Mouse (Mus musculus): ENCODE results near the gene Ppp5c. TPM values are rescaled to one million over a fixed set of nuclear protein-coding genes. Genes with fewer than 3 reads are reported as not detected.

Gene Ppp5c
- polyA plus RNA-seq, 1 experiment, result 80.7 TPM

GRCm38 (mm10) chr7:17023701-17024100 is 4.0 kb downstream of the Ppp5c start:
- Histone ChIP-seq H3K36me3 (ENCODE audit: control insufficient read depth, insufficient read depth, low read length) (no peaks in the 10 kb centered on the region; the same call in 1 of the 2 replicates), H3K27ac (ENCODE audit: control insufficient read depth, insufficient read depth, low read depth, low read length) (no peak overlapping the region), H3K4me1 (ENCODE audit: control insufficient read depth, insufficient read depth, low read length) (peaks cover 18% of the 10 kb centered on the region), H3K27me3 (ENCODE audit: control insufficient read depth, insufficient read depth, low read length) (no peaks in the 10 kb centered on the region), H3K4me3 (ENCODE audit: control insufficient read depth, low read depth, low read length) (no peak overlapping the region)
- no peak for TF ChIP-seq CTCF (IDR thresholded peaks at IDR 0.05; ENCODE audit: control insufficient read depth, insufficient read depth, insufficient replicate concordance, low read depth, low read length)
- no peak for TF ChIP-seq POLR2A (IDR thresholded peaks at IDR 0.05; ENCODE audit: control insufficient read depth, low read depth, low read length)

- H3K36me3 ChIP-seq (ENCODE audit: control insufficient read depth, insufficient read depth, low read length), result no peaks in the 10 kb centered on the region; the same call in 1 of the 2 replicates
- peaks cover 18% of the 10 kb centered on the region for H3K4me1 ChIP-seq (ENCODE audit: control insufficient read depth, insufficient read depth, low read length)
- no peak overlapping the region for H3K4me3 ChIP-seq (ENCODE audit: control insufficient read depth, low read depth, low read length)
- TF ChIP-seq CTCF (IDR thresholded peaks at IDR 0.05; ENCODE audit: control insufficient read depth, insufficient read depth, insufficient replicate concordance, low read depth, low read length) (no peak), POLR2A (IDR thresholded peaks at IDR 0.05; ENCODE audit: control insufficient read depth, low read depth, low read length) (no peak)
- no peaks in the 10 kb centered on the region for H3K27me3 ChIP-seq (ENCODE audit: control insufficient read depth, insufficient read depth, low read length)
- H3K27ac ChIP-seq (ENCODE audit: control insufficient read depth, insufficient read depth, low read depth, low read length), result no peak overlapping the region
Observed at GRCm38 (mm10) chr7:17022176-17022575, 5.5 kb downstream of the Ppp5c start.

- TF ChIP-seq CTCF (IDR thresholded peaks at IDR 0.05; ENCODE audit: control insufficient read depth, insufficient read depth, insufficient replicate concordance, low read depth, low read length), result no peak
- TF ChIP-seq POLR2A (IDR thresholded peaks at IDR 0.05; ENCODE audit: control insufficient read depth, low read depth, low read length), result no peak
- peaks cover 4% of the 10 kb centered on the region for H3K36me3 ChIP-seq (ENCODE audit: control insufficient read depth, insufficient read depth, low read length)
- H3K27ac ChIP-seq (ENCODE audit: control insufficient read depth, insufficient read depth, low read depth, low read length), result no peak overlapping the region
- no peaks in the 10 kb centered on the region for H3K27me3 ChIP-seq (ENCODE audit: control insufficient read depth, insufficient read depth, low read length)
- H3K4me1 ChIP-seq (ENCODE audit: control insufficient read depth, insufficient read depth, low read length), result peaks cover 2% of the 10 kb centered on the region
- no peak overlapping the region for H3K4me3 ChIP-seq (ENCODE audit: control insufficient read depth, low read depth, low read length)
Observed at GRCm38 (mm10) chr7:17019426-17020166, 8.1 kb downstream of the Ppp5c start.

GRCm38 (mm10) chr7:17017921-17018320 is 9.8 kb downstream of the Ppp5c start:
- Histone ChIP-seq H3K27me3 (ENCODE audit: control insufficient read depth, insufficient read depth, low read length) (no peaks in the 10 kb centered on the region), H3K4me3 (ENCODE audit: control insufficient read depth, low read depth, low read length) (no peak overlapping the region), H3K27ac (ENCODE audit: control insufficient read depth, insufficient read depth, low read depth, low read length) (no peak overlapping the region), H3K36me3 (ENCODE audit: control insufficient read depth, insufficient read depth, low read length) (peaks cover 4% of the 10 kb centered on the region), H3K4me1 (ENCODE audit: control insufficient read depth, insufficient read depth, low read length) (no peaks in the 10 kb centered on the region; the same call in 1 of the 2 replicates)
- TF ChIP-seq CTCF (IDR thresholded peaks at IDR 0.05; ENCODE audit: control insufficient read depth, insufficient read depth, insufficient replicate concordance, low read depth, low read length) (no peak), POLR2A (IDR thresholded peaks at IDR 0.05; ENCODE audit: control insufficient read depth, low read depth, low read length) (no peak)

- no peaks in the 10 kb centered on the region; the same call in 1 of the 2 replicates for H3K4me1 ChIP-seq (ENCODE audit: control insufficient read depth, insufficient read depth, low read length)
- peaks cover 4% of the 10 kb centered on the region for H3K36me3 ChIP-seq (ENCODE audit: control insufficient read depth, insufficient read depth, low read length)
- TF ChIP-seq CTCF (IDR thresholded peaks at IDR 0.05; ENCODE audit: control insufficient read depth, insufficient read depth, insufficient replicate concordance, low read depth, low read length) (no peak), POLR2A (IDR thresholded peaks at IDR 0.05; ENCODE audit: control insufficient read depth, low read depth, low read length) (no peak)
- no peak overlapping the region for H3K4me3 ChIP-seq (ENCODE audit: control insufficient read depth, low read depth, low read length)
- H3K27ac ChIP-seq (ENCODE audit: control insufficient read depth, insufficient read depth, low read depth, low read length), result no peak overlapping the region
- H3K27me3 ChIP-seq (ENCODE audit: control insufficient read depth, insufficient read depth, low read length), result no peaks in the 10 kb centered on the region
Observed at GRCm38 (mm10) chr7:17017036-17017435, 10.7 kb downstream of the Ppp5c start.

- H3K27me3 ChIP-seq (ENCODE audit: control insufficient read depth, insufficient read depth, low read length), result no peaks in the 10 kb centered on the region
- no peaks in the 10 kb centered on the region for H3K4me1 ChIP-seq (ENCODE audit: control insufficient read depth, insufficient read depth, low read length)
- peaks cover 4% of the 10 kb centered on the region for H3K36me3 ChIP-seq (ENCODE audit: control insufficient read depth, insufficient read depth, low read length)
- H3K27ac ChIP-seq (ENCODE audit: control insufficient read depth, insufficient read depth, low read depth, low read length), result no peak overlapping the region
- no peak for TF ChIP-seq POLR2A (IDR thresholded peaks at IDR 0.05; ENCODE audit: control insufficient read depth, low read depth, low read length)
- TF ChIP-seq CTCF (IDR thresholded peaks at IDR 0.05; ENCODE audit: control insufficient read depth, insufficient read depth, insufficient replicate concordance, low read depth, low read length), result no peak
- H3K4me3 ChIP-seq (ENCODE audit: control insufficient read depth, low read depth, low read length), result no peak overlapping the region
Observed at GRCm38 (mm10) chr7:17015381-17015780, 12.3 kb downstream of the Ppp5c start.

- Histone ChIP-seq H3K27me3 (ENCODE audit: control insufficient read depth, insufficient read depth, low read length) (no peaks in the 10 kb centered on the region), H3K27ac (ENCODE audit: control insufficient read depth, insufficient read depth, low read depth, low read length) (no peak overlapping the region), H3K4me1 (ENCODE audit: control insufficient read depth, insufficient read depth, low read length) (no peaks in the 10 kb centered on the region)
Observed at GRCm38 (mm10) chr7:17011909-17012590, 15.7 kb downstream of the Ppp5c start.

More at GRCm38 (mm10) chr7:17011909-17012590, 15.7 kb downstream of the Ppp5c start:
- H3K4me3 ChIP-seq (ENCODE audit: control insufficient read depth, low read depth, low read length), result no peak overlapping the region
- peaks cover 7% of the 10 kb centered on the region for H3K36me3 ChIP-seq (ENCODE audit: control insufficient read depth, insufficient read depth, low read length)
- TF ChIP-seq POLR2A (IDR thresholded peaks at IDR 0.05; ENCODE audit: control insufficient read depth, low read depth, low read length) (no peak), CTCF (IDR thresholded peaks at IDR 0.05; ENCODE audit: control insufficient read depth, insufficient read depth, insufficient replicate concordance, low read depth, low read length) (no peak)

All from testis, adult 2 months (tissue).